Mouse (Mus musculus) kidney, postnatal 0 days (tissue): ENCODE data around the gene Jmjd8. TPM values are rescaled to one million over a fixed set of nuclear protein-coding genes. Genes with fewer than 3 reads are reported as not detected.

ENCODE experiments used
- ATAC-seq: fragments of 200-750 bp; cut with Nextera tagmentation; replicated peaks from 2 replicates; pipeline ENCODE4 v1.8.0; 2017; ENCODE audit warnings: low read depth, moderate number of reproducible peaks, moderate TSS enrichment, moderate library complexity; ENCODE audit not compliant: low FRiP score
- DNase-seq: peaks from one replicate; pipeline ENCODE4 v3.0.0-alpha.2; 2016; ENCODE audit warnings: low spot score
- H3K27ac ChIP-seq: fragments of 300-500 bp; sonication (generic); 2 replicates; pipeline ENCODE4 v1.5.1; 2014; ENCODE audit warnings: mild to moderate bottlenecking
- H3K27me3 ChIP-seq: fragments of 300-500 bp; sonication (generic); 2 replicates; pipeline ENCODE4 v1.6.1; 2014; ENCODE audit warnings: low read length, mixed read lengths; ENCODE audit not compliant: insufficient read depth
- H3K36me3 ChIP-seq: fragments of 300-500 bp; sonication (generic); 2 replicates; pipeline ENCODE4 v1.6.1; 2014; ENCODE audit warnings: low read length, mixed read lengths; ENCODE audit not compliant: insufficient read depth
- H3K4me1 ChIP-seq: fragments of 300-500 bp; sonication (generic); replicated peaks from 2 replicates; pipeline ENCODE4 v1.6.1; 2014; ENCODE audit warnings: antibody characterized with exemption, low read length, mixed read lengths; ENCODE audit not compliant: insufficient read depth
- H3K4me2 ChIP-seq: fragments of 300-500 bp; sonication (generic); 2 replicates; pipeline ENCODE4 v1.6.1; 2014; ENCODE audit warnings: mild to moderate bottlenecking, low read length, moderate library complexity, mixed read lengths
- H3K4me3 ChIP-seq: fragments of 300-500 bp; sonication (generic); replicated peaks from 2 replicates; pipeline ENCODE4 v1.5.1; 2014; ENCODE audit warnings: low read depth, low read length
- H3K9ac ChIP-seq: fragments of 300-500 bp; sonication (generic); 2 replicates; pipeline ENCODE4 v1.6.1; 2014; ENCODE audit warnings: low read depth, low read length
- H3K9me3 ChIP-seq: fragments of 300-500 bp; sonication (generic); replicated peaks from 2 replicates; pipeline ENCODE4 v1.6.1; 2016; ENCODE audit warnings: low read length, inconsistent platforms, mixed read lengths
- CTCF ChIP-seq: IDR thresholded peaks from 2 replicates; pipeline ENCODE4 v1.5.1; 2016; ENCODE audit warnings: antibody characterized with exemption, low read depth, mild to moderate bottlenecking, moderate library complexity
- WGBS: fragments of 180-500 bp; shearing (Covaris S2); extraction: QIAGEN DNeasy Blood & Tissue Kit; methylation state at CpG from one replicate; pipeline ENCODE4 v1.1.7; 2014; 5-methylcytosine and 5-hydroxymethylcytosine counted together
- polyA plus RNA-seq: library from polyadenylated mRNA; unstranded; fragments of >200 nt; fragmentation: Nextera tagmentation; extraction: Ambion mirVana; gene quantifications from 2 replicates; pipeline ENCODE4 v1.2.1, GENCODE M21; 2015

Gene Jmjd8
- polyA plus RNA-seq, 1 experiment from 2014 or later = 53.1 TPM

- Histone ChIP-seq H3K9me3 (no peaks in the 10 kb centered on the region), H3K27me3 (no peaks in the 10 kb centered on the region), H3K4me1 (peaks cover 45% of the 10 kb centered on the region), H3K4me2 (peak overlapping the region; percentile 92), H3K36me3 (peaks cover 33% of the 10 kb centered on the region), H3K27ac (no peak overlapping the region), H3K9ac (peak overlapping the region; percentile 76; the same call in 1 of the 2 replicates), H3K4me3 (no peak overlapping the region)
- 94% methylated on average over 7 of the region's 7 CpGs for WGBS
- ATAC-seq (no peak), DNase-seq (no peak)
- no peak for TF ChIP-seq CTCF
These were observed 6.6 kb downstream of the Jmjd8 start for GRCm38 (mm10) chr17:25835301-25835700.

GRCm38 (mm10) chr17:25835816-25836215 lies 7.1 kb downstream of the Jmjd8 start:
- ATAC-seq (no peak), DNase-seq (no peak)
- TF ChIP-seq CTCF = no peak
- whole genome bisulfite sequencing = 86% methylated on average over 16 of the region's 16 CpGs
- H3K36me3 ChIP-seq = peaks cover 33% of the 10 kb centered on the region
- H3K27me3 ChIP-seq = no peaks in the 10 kb centered on the region
- H3K9ac ChIP-seq = no peak overlapping the region
- H3K4me3 ChIP-seq = no peak overlapping the region
- peaks cover 45% of the 10 kb centered on the region for H3K4me1 ChIP-seq
- H3K4me2 ChIP-seq = no peak overlapping the region
- peak overlapping the region; percentile 84 for H3K27ac ChIP-seq
- no peaks in the 10 kb centered on the region for H3K9me3 ChIP-seq

GRCm38 (mm10) chr17:25836397-25837075 lies 7.9 kb downstream of the Jmjd8 start:
- ATAC-seq = no peak; the same call in 1 of the 2 replicates
- Histone ChIP-seq H3K4me3 (peak overlapping the region; percentile 34), H3K36me3 (peaks cover 33% of the 10 kb centered on the region), H3K4me2 (peak overlapping the region; percentile 78), H3K27me3 (no peaks in the 10 kb centered on the region), H3K4me1 (peaks cover 40% of the 10 kb centered on the region), H3K9ac (peak overlapping the region; percentile 64), H3K9me3 (no peaks in the 10 kb centered on the region), H3K27ac (peak overlapping the region; percentile 84)
- DNase-seq = no peak
- no peak for TF ChIP-seq CTCF
- 14% methylated on average over 23 of the region's 23 CpGs for WGBS

- ATAC-seq (no peak; the same call in 1 of the 2 replicates), DNase-seq (peak; percentile 53)
- 2% methylated on average over 29 of the region's 29 CpGs for WGBS
- no peak for TF ChIP-seq CTCF
- Histone ChIP-seq H3K4me1 (peaks cover 35% of the 10 kb centered on the region), H3K27ac (peak within 1 kb of the TSS; percentile 84), H3K36me3 (peaks cover 38% of the 10 kb centered on the region), H3K4me3 (peak within 1 kb of the TSS; percentile 34), H3K9ac (peak within 1 kb of the TSS; percentile 64), H3K27me3 (no peaks in the 10 kb centered on the region), H3K4me2 (peak within 1 kb of the TSS; percentile 78), H3K9me3 (no peaks in the 10 kb centered on the region)
These were observed 8.4 kb downstream of the Jmjd8 start, which contains the start of gene Rhbdl1 for GRCm38 (mm10) chr17:25837076-25837410. Gene Rhbdl1, minus strand, starts transcription at chr17:25837295.

- Histone ChIP-seq H3K36me3 (peaks cover 42% of the 10 kb centered on the region), H3K27ac (peak overlapping the region; percentile 84; the same call in 1 of the 2 replicates), H3K4me2 (peak overlapping the region; percentile 78; the same call in 1 of the 2 replicates), H3K4me3 (no peak overlapping the region), H3K4me1 (peaks cover 34% of the 10 kb centered on the region), H3K27me3 (no peaks in the 10 kb centered on the region), H3K9me3 (no peaks in the 10 kb centered on the region), H3K9ac (0 out of 2 replicates have a peak overlapping the region, but pooled peaks have one; percentile 64)
- DNase-seq (no peak), ATAC-seq (no peak)
- WGBS = 58% methylated on average over 3 of the region's 3 CpGs
- TF ChIP-seq CTCF = no peak
These were observed 8.9 kb downstream of the Jmjd8 start for GRCm38 (mm10) chr17:25837533-25837932.

GRCm38 (mm10) chr17:25838904-25839303 lies 10.2 kb downstream of the Jmjd8 start:
- Histone ChIP-seq H3K27ac (peak overlapping the region; percentile 26), H3K4me2 (no peak overlapping the region), H3K27me3 (no peaks in the 10 kb centered on the region), H3K4me3 (no peak overlapping the region), H3K4me1 (peaks cover 39% of the 10 kb centered on the region), H3K9ac (no peak overlapping the region), H3K36me3 (peaks cover 42% of the 10 kb centered on the region), H3K9me3 (no peaks in the 10 kb centered on the region)
- no peak for TF ChIP-seq CTCF
- WGBS = 93% methylated on average over 4 of the region's 4 CpGs
- ATAC-seq (no peak), DNase-seq (no peak)
